ENCODE assay signal across 24 mouse cellular contexts in the genomic region with DNA sequence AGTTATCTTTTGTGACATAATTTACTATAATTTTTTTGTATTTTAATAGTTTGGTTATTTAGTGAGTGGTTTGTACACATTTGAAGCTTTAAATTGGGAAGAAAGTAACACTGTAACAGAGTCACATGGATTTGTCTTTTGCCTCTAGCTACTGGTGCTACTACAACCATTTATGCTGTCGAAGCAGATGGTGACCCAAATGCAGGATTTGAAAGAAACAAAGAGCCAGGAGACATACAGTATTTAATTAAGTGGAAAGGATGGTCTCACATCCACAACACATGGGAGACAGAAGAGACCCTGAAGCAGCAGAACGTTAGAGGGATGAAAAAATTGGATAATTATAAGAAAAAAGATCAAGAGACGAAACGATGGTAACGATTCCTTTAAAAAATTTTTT. TPM values are rescaled to one million over a fixed set of nuclear protein-coding genes. Genes with fewer than 3 reads are reported as not detected.
DNase-seq lines count a peak whose midpoint lies in the region; ATAC-seq and TF ChIP-seq lines count a peak whose summit lies in the region.
"Had no signal": no experiment of that assay in that cellular context is flagged by ENCODE, and none has a peak within 500 bp of the region (broad histone marks: within the 10 kb centered on the region; RNA-seq: fewer than 3 reads in every experiment).

No protein-coding gene starts in this region.

- intact Hi-C loops in heart, postnatal 36 days (cut with DNase I): no loop called here

- H3K9ac ChIP-seq in forebrain, postnatal 0 days: no peak overlapping the region
- H3K9ac ChIP-seq in forebrain, embryonic 16.5 days (replicated peaks; ENCODE audit: low read depth, low read length): no peak overlapping the region
- H3K9ac ChIP-seq: forebrain, embryonic 15.5 days; heart, embryonic 13.5 days; hindbrain, embryonic 13.5 days; intestine, embryonic 15.5 days had no signal

- H3K9me3 ChIP-seq in forebrain, postnatal 0 days (ENCODE audit: low read length): no peaks in the 10 kb centered on the region
- H3K9me3 ChIP-seq in forebrain, embryonic 16.5 days (ENCODE audit: control insufficient read depth, low read length): no peaks in the 10 kb centered on the region
- H3K9me3 ChIP-seq: forebrain, embryonic 10.5 days; forebrain, embryonic 15.5 days; G1E; heart, embryonic 10.5 days; heart, embryonic 13.5 days; hindbrain, embryonic 10.5 days; hindbrain, embryonic 13.5 days; intestine, embryonic 15.5 days had no signal

- no peak overlapping the region for H3K4me3 ChIP-seq in forebrain, postnatal 0 days (ENCODE audit: low read depth, low read length)
- no peak overlapping the region for H3K4me3 ChIP-seq in forebrain, embryonic 16.5 days (replicated peaks; ENCODE audit: low read length)
- H3K4me3 ChIP-seq: forebrain, embryonic 10.5 days; forebrain, embryonic 15.5 days; heart, adult 2 months; heart, embryonic 10.5 days; heart, embryonic 13.5 days; hindbrain, embryonic 10.5 days; hindbrain, embryonic 13.5 days; intestine, embryonic 15.5 days had no signal

- no peak overlapping the region for H3K27ac ChIP-seq in forebrain, postnatal 0 days (ENCODE audit: low read depth, low read length)
- no peak overlapping the region for H3K27ac ChIP-seq in forebrain, embryonic 16.5 days (ENCODE audit: low read length)
- H3K27ac ChIP-seq: forebrain, embryonic 10.5 days; forebrain, embryonic 15.5 days; heart, adult 2 months; heart, embryonic 10.5 days; heart, embryonic 13.5 days; hindbrain, embryonic 10.5 days; hindbrain, embryonic 13.5 days; intestine, embryonic 15.5 days had no signal

- H3K4me1 ChIP-seq in forebrain, postnatal 0 days (ENCODE audit: insufficient read depth): no peaks in the 10 kb centered on the region
- no peaks in the 10 kb centered on the region for H3K4me1 ChIP-seq in forebrain, embryonic 16.5 days (replicated peaks; ENCODE audit: control insufficient read depth, insufficient read depth, low read length)
- H3K4me1 ChIP-seq: forebrain, embryonic 10.5 days; forebrain, embryonic 15.5 days; heart, embryonic 10.5 days; heart, embryonic 13.5 days; hindbrain, embryonic 10.5 days; hindbrain, embryonic 13.5 days; intestine, embryonic 15.5 days had no signal

- no peak overlapping the region for H3K4me2 ChIP-seq in forebrain, postnatal 0 days (ENCODE audit: low read depth)
- no peak overlapping the region for H3K4me2 ChIP-seq in forebrain, embryonic 16.5 days (ENCODE audit: low read length)
- H3K4me2 ChIP-seq: forebrain, embryonic 15.5 days; heart, embryonic 13.5 days; hindbrain, embryonic 13.5 days; intestine, embryonic 15.5 days had no signal

- no peak for TF ChIP-seq CTCF in forebrain, postnatal 0 days (IDR thresholded peaks at IDR 0.05; ENCODE audit: low read depth)

- H3K27me3 ChIP-seq in forebrain, postnatal 0 days (ENCODE audit: insufficient read depth, low read length): no peaks in the 10 kb centered on the region
- H3K27me3 ChIP-seq in forebrain, embryonic 16.5 days (replicated peaks; ENCODE audit: control insufficient read depth, insufficient read depth, low read length): no peaks in the 10 kb centered on the region
- H3K27me3 ChIP-seq: CH12.LX; forebrain, embryonic 15.5 days; heart, embryonic 13.5 days; hindbrain, embryonic 13.5 days; intestine, embryonic 15.5 days; Patski had no signal

- DNase-seq in forebrain, postnatal 0 days: no peak
- DNase-seq in brain, adult 2 months (ENCODE audit: low read depth, low spot score): peak; percentile 34
- DNase-seq in retina, embryonic 14.5 days (ENCODE audit: low spot score): peak; percentile 60
- DNase-seq in adrenal gland, adult 8-10 months: no peak
- DNase-seq in heart, postnatal 36 days: no peak
- DNase-seq: adrenal gland, postnatal 14 days; B cell, adult 2 months; cerebellum, adult 9-10 months; cerebellum, postnatal 14 days; gastrocnemius, postnatal 25 days; heart, adult 2 months; kidney, adult 11 months had no signal

- peaks cover 40% of the 10 kb centered on the region for H3K36me3 ChIP-seq in forebrain, postnatal 0 days (ENCODE audit: insufficient read depth)
- H3K36me3 ChIP-seq in forebrain, embryonic 16.5 days (ENCODE audit: control insufficient read depth, insufficient read depth): peaks cover 25% of the 10 kb centered on the region

- ATAC-seq in forebrain, postnatal 0 days: peak; percentile 38; the same call in 1 of the 2 replicates
- ATAC-seq in forebrain, embryonic 16.5 days: no peak
- ATAC-seq: forebrain, embryonic 15.5 days; hindbrain, embryonic 16.5 days; intestine, embryonic 15.5 days; Patski had no signal

- 79% methylated on average over 5 of the region's 5 CpGs for WGBS in forebrain, postnatal 0 days
- WGBS in forebrain, embryonic 16.5 days: 84% methylated on average over 5 of the region's 5 CpGs

RNA-seq across cellular contexts. Expression of gene Chd1, which starts 26.9 kb away (rescaled TPM):
- 14.5 and 20.5 TPM in 2 replicates for total RNA-seq in forebrain, postnatal 0 days (2014; rRNA removed)
- polyA plus RNA-seq in forebrain, postnatal 0 days (2015; fragmentation: Nextera tagmentation; extraction: Ambion mirVana): 9.9 and 14.2 TPM in 2 replicates
- 15.5 and 23.1 TPM in 2 replicates for polyA plus RNA-seq in forebrain, embryonic 16.5 days (2015; fragmentation: Nextera tagmentation; extraction: Ambion mirVana)
- 10 to 100 TPM; 29.0 to 38.3 (median 32.7) TPM for total RNA-seq in adrenal gland, adult 8-10 months (2022)
- 10 to 100 TPM; 20.6 to 20.8 TPM for total RNA-seq in heart, postnatal 36 days (2021)

Comparison
In these comparisons a context has a peak if more than half of its experiments do, and no peak if none do; other contexts are left out.
1. DNase-seq: peak in brain, adult 2 months (single experiment) and retina, embryonic 14.5 days (single experiment); none in forebrain, postnatal 0 days (single experiment), adrenal gland, adult 8-10 months (single experiment) and heart, postnatal 36 days (0 of 2).